Mouse (Mus musculus) intestine, postnatal 0 days (tissue): ENCODE data around the gene Cfap61. TPM values are rescaled to one million over a fixed set of nuclear protein-coding genes. Genes with fewer than 3 reads are reported as not detected.
A peak's percentile ranks its signal among the peaks of the same experiment; 100 is the strongest.

Experiments used
- ATAC-seq: fragments of 200-750 bp; cut with Nextera tagmentation; 2 replicates; pipeline ENCODE4 v1.8.0; 2017; ENCODE audit warnings: mild to moderate bottlenecking, moderate TSS enrichment, moderate library complexity
- H3K27ac ChIP-seq: fragments of 300-500 bp; sonication (generic); 2 replicates; pipeline ENCODE4 v1.5.1; 2014; ENCODE audit warnings: mild to moderate bottlenecking, low read depth, low read length, moderate library complexity
- H3K27me3 ChIP-seq: fragments of 300-500 bp; sonication (generic); replicated peaks from 2 replicates; pipeline ENCODE4 v1.6.1; 2014; ENCODE audit warnings: low read length, mixed read lengths; ENCODE audit not compliant: control insufficient read depth, insufficient read depth
- H3K36me3 ChIP-seq: fragments of 300-500 bp; sonication (generic); 2 replicates; pipeline ENCODE4 v1.6.1; 2014; ENCODE audit warnings: mild to moderate bottlenecking, moderate library complexity; ENCODE audit not compliant: control insufficient read depth, insufficient read depth
- H3K4me1 ChIP-seq: fragments of 300-500 bp; sonication (generic); replicated peaks from 2 replicates; pipeline ENCODE4 v1.6.1; 2014; ENCODE audit warnings: antibody characterized with exemption, low read length, mixed read lengths; ENCODE audit not compliant: control insufficient read depth, insufficient read depth
- H3K4me2 ChIP-seq: fragments of 300-500 bp; sonication (generic); replicated peaks from 2 replicates; pipeline ENCODE4 v1.6.1; 2014; ENCODE audit warnings: low read depth, mild to moderate bottlenecking, moderate library complexity
- H3K4me3 ChIP-seq: fragments of 300-500 bp; sonication (generic); 2 replicates; pipeline ENCODE4 v1.5.1; 2014; ENCODE audit warnings: low read depth, low read length
- H3K9ac ChIP-seq: fragments of 300-500 bp; sonication (generic); 2 replicates; pipeline ENCODE4 v1.6.1; 2014; ENCODE audit warnings: mild to moderate bottlenecking, low read depth, low read length
- H3K9me3 ChIP-seq: fragments of 300-500 bp; sonication (generic); 2 replicates; pipeline ENCODE4 v1.6.1; 2016; ENCODE audit warnings: mixed run types; ENCODE audit not compliant: control insufficient read depth
- CTCF ChIP-seq: sonication (generic); IDR thresholded peaks from 2 replicates; pipeline ENCODE4 v1.5.1; 2016; ENCODE audit warnings: low read depth, mild to moderate bottlenecking, control low read depth, antibody characterized with exemption, moderate library complexity
- WGBS: fragments of 180-500 bp; shearing (Covaris S2); extraction: QIAGEN DNeasy Blood & Tissue Kit; methylation state at CpG from one replicate; pipeline ENCODE4 v1.1.7; 2014; 5-methylcytosine and 5-hydroxymethylcytosine counted together
- polyA plus RNA-seq: library from polyadenylated mRNA; unstranded; fragments of >200 nt; fragmentation: Nextera tagmentation; extraction: Ambion mirVana; gene quantifications from 2 replicates; pipeline ENCODE4 v1.2.1, GENCODE M21; 2015

Cfap61 gene
- polyA plus RNA-seq, 1 experiment from 2014 or later: 0.08 TPM

GRCm38 (mm10) chr2:146083326-146083871, 148.8 kb downstream of the Cfap61 start:
- Histone ChIP-seq H3K4me1 (no peaks in the 10 kb centered on the region), H3K9me3 (no peaks in the 10 kb centered on the region), H3K4me3 (no peak overlapping the region), H3K9ac (no peak overlapping the region), H3K27ac (no peak overlapping the region), H3K36me3 (no peaks in the 10 kb centered on the region), H3K27me3 (no peaks in the 10 kb centered on the region), H3K4me2 (no peak overlapping the region)
- no peak for ATAC-seq
- WGBS: 53% methylated on average over 6 of the region's 6 CpGs
- no peak for TF ChIP-seq CTCF

- H3K4me3 ChIP-seq: no peak overlapping the region
- H3K9me3 ChIP-seq: no peaks in the 10 kb centered on the region
- no peak for ATAC-seq
- no peak overlapping the region for H3K27ac ChIP-seq
- no peak overlapping the region for H3K9ac ChIP-seq
- no peaks in the 10 kb centered on the region for H3K27me3 ChIP-seq
- WGBS: 89% methylated on average over 1 of the region's 1 CpGs
- no peak for TF ChIP-seq CTCF
- no peaks in the 10 kb centered on the region for H3K36me3 ChIP-seq
- no peak overlapping the region for H3K4me2 ChIP-seq
- H3K4me1 ChIP-seq: 0 out of 2 replicates have a peak, but pooled peaks cover 7% of the 10 kb centered on the region
Measured at GRCm38 (mm10) chr2:146087411-146087810, 152.8 kb downstream of the Cfap61 start.

- H3K9me3 ChIP-seq: no peaks in the 10 kb centered on the region
- H3K27me3 ChIP-seq: no peaks in the 10 kb centered on the region
- WGBS: 26% methylated on average over 6 of the region's 6 CpGs
- H3K9ac ChIP-seq: no peak overlapping the region
- H3K27ac ChIP-seq: no peak overlapping the region
- no peak for TF ChIP-seq CTCF
- no peak overlapping the region for H3K4me3 ChIP-seq
- H3K4me2 ChIP-seq: peak overlapping the region; percentile 25
- H3K36me3 ChIP-seq: no peaks in the 10 kb centered on the region
- H3K4me1 ChIP-seq: 0 out of 2 replicates have a peak, but pooled peaks cover 7% of the 10 kb centered on the region
- peak; percentile 67 for ATAC-seq
Measured at GRCm38 (mm10) chr2:146089157-146089692, 154.6 kb downstream of the Cfap61 start.

GRCm38 (mm10) chr2:146097532-146097931, 162.9 kb downstream of the Cfap61 start:
- no peak overlapping the region for H3K27ac ChIP-seq
- H3K36me3 ChIP-seq: no peaks in the 10 kb centered on the region
- ATAC-seq: no peak
- H3K27me3 ChIP-seq: no peaks in the 10 kb centered on the region
- no peak overlapping the region for H3K9ac ChIP-seq
- no peaks in the 10 kb centered on the region for H3K4me1 ChIP-seq
- no peak for TF ChIP-seq CTCF
- H3K9me3 ChIP-seq: no peaks in the 10 kb centered on the region
- WGBS: 94% methylated on average over 5 of the region's 5 CpGs
- H3K4me2 ChIP-seq: no peak overlapping the region
- no peak overlapping the region for H3K4me3 ChIP-seq

DNA sequence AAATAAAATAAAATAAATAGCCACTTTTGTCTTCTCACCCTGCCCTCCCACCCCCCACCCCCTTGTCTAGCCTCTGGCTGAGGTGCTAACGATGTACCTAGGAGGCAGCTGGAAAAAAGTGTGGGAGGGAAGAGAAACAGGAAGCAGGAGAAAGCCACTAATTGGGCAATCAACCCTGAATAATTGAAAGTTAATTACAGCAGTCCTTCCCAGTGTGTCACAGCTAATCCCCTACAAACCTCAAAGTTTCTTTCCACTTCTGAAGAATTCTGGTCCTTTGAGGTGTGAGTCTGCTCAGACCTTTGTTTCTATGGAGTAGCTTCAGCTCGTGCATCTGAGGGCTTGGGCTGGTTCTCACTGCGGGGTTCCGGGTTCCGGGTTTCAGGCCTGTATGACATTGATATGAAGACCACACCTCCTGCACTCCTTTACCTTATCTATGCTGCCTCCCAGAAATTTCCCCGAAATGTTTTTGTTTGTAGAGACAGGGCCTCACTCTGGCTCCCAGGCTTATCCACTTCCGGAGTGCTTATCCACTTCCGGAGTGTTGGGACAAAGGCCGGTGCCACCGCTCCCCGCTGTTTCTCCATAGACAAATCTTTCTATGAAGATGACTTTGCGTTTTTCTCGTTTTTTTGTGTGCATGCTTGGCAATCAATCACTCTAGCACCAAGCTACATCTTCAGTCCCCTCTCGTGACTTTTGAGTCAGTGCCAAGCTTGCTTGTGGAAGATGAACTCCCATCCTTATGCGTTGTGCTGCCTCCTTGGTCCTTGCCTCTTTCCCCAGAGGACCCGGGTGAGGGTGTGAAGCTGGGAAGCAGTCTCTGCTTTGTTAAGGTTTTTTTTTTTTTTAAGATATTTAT, 164.5 kb downstream of the Cfap61 start:
- H3K4me3 ChIP-seq: no peak overlapping the region
- no peak for TF ChIP-seq CTCF
- no peaks in the 10 kb centered on the region for H3K36me3 ChIP-seq
- ATAC-seq: no peak
- H3K27me3 ChIP-seq: no peaks in the 10 kb centered on the region
- WGBS: 58% methylated on average over 16 of the region's 16 CpGs
- H3K9ac ChIP-seq: no peak overlapping the region
- H3K27ac ChIP-seq: no peak overlapping the region
- no peaks in the 10 kb centered on the region for H3K9me3 ChIP-seq
- H3K4me2 ChIP-seq: no peak overlapping the region
- no peaks in the 10 kb centered on the region for H3K4me1 ChIP-seq

DNA sequence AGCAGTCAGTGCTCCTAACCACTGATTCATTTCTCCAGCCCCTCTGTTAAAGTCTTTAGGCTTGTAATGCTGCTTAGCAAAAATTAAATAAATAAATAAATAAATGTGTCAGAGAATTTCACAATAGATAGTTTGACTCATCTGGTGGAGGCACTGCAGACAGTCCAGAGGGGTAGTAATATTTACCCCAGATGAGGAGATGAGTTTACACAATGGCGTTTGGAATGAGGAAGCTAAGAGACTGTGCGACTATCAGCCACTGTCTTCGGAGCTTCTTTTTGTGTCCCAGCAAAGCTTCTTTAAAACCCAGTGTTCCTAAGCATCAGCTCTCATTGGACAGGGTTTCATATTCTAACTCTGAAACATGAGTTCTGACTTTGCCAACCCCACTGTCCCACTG, 165.3 kb downstream of the Cfap61 start:
- TF ChIP-seq CTCF: no peak
- Histone ChIP-seq H3K36me3 (no peaks in the 10 kb centered on the region), H3K4me1 (no peaks in the 10 kb centered on the region), H3K9ac (no peak overlapping the region), H3K27ac (no peak overlapping the region), H3K9me3 (no peaks in the 10 kb centered on the region), H3K4me3 (no peak overlapping the region), H3K27me3 (no peaks in the 10 kb centered on the region), H3K4me2 (no peak overlapping the region)
- ATAC-seq: no peak
- WGBS: 74% methylated on average over 3 of the region's 3 CpGs
